Mouse (Mus musculus): ENCODE data around the gene Psmd5.
A peak's percentile ranks its signal among the peaks of the same experiment; 100 is the strongest.
"Not testable (repeated sequence)": the region's sequence is repeated elsewhere in the genome, so short reads cannot be mapped to it uniquely, and the experiment has no call there.

Gene Psmd5

GRCm38 (mm10) chr2:34895503-34896113 lies 20.8 kb upstream of the Psmd5 start:
- DNase-seq, result no peak

- DNase-seq, result no peak
These were observed 19.2 kb upstream of the Psmd5 start for GRCm38 (mm10) chr2:34893950-34894349.

- no peak for DNase-seq
These were observed 9.4 kb upstream of the Psmd5 start for GRCm38 (mm10) chr2:34884186-34884585.

DNA sequence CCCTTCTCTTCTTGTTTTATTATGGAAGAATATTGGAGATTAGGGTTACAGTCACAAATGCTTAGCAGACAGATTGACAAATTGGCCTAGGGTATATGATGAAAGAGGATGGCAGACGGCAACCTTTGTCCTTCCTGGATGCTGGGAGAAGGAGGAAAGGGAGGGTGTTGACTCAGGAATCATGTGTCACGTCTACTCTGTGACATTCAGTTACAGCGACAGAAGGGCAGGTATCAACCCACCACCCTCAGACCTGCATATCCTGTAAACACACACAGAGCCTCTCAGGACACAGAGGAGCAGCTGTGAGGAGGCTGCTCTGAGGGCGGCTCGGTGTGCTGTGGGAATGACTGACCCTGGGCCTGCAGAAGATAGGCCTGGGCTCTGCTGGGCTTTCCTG lies 8.4 kb upstream of the Psmd5 start:
- DNase-seq, result no peak

GRCm38 (mm10) chr2:34882757-34883156 lies 8.0 kb upstream of the Psmd5 start:
- no peak for DNase-seq

GRCm38 (mm10) chr2:34880054-34880453 lies 5.3 kb upstream of the Psmd5 start:
- DNase-seq, result peak; percentile 58 to 64

GRCm38 (mm10) chr2:34874271-34874670 lies 497 bp downstream of the Psmd5 start, which contains the start of gene Cutal:
Cutal (plus strand) TSS chr2:34874396.
- peak; percentile 86 to 87 for DNase-seq

DNA sequence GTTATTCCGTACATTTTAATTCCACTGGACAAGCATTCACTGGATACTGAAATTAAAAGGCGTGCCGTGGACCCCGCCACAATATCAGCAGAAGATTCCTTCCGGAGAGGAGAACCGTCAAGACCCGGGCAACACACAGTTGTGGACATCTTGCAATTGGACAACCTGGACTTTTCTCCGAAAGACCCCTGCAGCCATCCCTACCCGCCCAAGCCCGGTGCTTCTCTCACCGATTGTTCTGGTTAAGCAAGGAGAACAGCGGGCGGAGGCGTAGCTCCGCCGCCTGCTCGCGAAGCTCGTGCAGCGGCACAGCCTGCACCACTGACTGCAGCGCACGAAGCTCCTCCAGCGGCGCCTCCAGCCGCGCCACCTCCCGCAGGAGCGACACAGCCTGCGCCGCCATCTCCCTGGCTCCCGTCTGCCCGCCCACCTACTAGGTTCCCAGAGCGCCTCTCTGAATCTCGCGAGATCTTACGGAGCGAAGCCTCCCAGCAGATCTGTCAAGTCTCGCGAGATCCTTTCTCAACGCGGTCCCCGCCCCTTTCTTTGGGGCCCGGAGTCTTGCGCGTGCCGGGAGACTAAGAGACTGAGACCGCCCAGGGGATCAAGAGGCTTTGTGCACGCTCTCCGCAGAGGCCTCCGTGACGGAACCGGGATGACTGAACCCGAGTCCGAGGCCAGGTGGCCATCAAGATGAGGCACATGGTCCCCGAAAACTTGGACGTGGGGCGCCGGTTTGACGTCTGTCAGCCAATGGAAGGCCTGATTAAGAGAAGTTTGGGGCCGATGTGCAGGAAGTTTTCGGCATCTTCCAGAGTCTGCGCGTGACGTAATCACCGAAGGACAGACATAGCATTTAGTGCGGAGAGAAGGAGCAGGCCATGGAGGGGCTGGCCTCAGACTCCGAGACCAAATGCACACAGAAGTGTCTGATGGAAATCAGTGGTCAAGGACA lies 4.0 kb downstream of the Psmd5 start:
- peak; percentile 95 to 97 for DNase-seq

DNA sequence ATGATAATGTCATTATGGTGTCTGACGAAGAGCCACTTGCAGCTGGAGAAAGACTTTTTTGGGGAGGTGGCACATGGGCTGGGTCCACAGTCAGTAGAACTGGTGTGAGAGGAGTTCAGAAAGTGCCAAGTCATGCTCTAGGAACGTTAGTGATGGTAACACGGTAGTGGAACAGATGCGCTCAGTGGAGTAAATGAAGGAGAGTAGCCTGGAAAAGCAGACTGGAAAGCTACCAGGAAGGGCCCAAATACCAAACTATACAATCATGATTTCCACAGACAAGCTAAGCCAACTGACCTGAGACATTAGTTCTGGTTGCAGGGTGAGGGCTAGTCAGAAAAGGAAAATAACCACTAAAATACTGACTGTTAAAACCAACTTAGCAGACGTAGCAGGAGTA lies 5.1 kb downstream of the Psmd5 start:
- DNase-seq, result no peak

DNA sequence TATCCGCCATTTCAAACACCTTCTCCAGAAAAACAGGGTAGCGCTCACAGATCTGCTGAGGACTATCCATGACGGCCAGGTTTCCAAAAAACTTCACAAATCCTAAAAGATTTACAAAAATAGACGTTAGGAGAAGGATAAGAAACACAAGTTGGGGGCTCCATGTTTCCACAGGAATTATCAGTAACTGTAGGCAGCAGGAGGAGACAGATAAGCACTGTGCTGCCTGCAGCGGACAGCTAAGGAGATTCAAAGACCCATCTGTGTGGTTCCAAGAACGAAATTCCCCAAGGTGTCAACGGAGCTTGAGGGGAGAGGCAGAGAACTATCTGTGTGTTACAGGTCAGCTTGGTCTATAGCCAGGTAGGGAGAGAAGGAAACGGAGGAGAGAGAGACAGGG lies 17.0 kb downstream of the Psmd5 start:
- no peak for DNase-seq

DNA sequence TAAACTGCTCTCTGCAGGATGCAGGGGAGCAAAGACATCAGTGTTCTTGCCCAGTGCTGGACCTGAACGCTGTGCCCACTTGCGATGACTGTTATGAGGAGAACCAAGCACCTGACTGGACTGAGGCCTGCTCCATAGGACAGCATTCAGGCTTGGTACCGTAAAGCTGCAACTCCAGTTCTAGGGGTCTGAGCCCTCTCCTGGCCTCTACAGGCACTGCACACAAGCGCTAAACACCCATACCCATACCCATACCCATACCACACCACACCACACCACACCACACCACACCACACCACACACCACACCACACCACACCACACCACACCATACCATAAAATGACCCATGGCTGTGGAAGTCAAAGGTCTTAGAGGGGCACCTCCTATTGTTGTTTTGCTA lies 19.5 kb downstream of the Psmd5 start:
- DNase-seq, result peak in 1 of 2 experiments; percentile 19

DNA sequence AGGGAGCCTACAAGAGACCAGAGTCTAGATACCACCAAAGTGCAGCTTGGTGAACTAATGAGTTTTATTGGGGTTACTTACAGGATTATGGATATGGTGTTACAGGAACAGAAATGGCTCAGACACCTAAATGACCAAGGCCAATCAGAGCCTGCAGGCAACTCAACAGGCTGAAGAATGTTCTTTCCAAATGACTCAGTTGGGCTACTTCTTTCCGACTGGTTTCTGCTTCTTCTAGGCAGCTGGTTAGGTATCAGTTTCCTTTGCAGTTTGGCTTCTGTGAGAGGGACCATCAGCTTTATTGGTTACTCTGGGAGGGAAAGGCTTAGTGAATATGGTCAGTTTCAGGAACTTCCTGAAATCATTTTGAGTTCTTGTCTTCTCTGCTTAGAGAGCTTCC lies 27.1 kb downstream of the Psmd5 start:
- no peak for DNase-seq

GRCm38 (mm10) chr2:34843211-34843939 lies 31.4 kb downstream of the Psmd5 start:
- peak; percentile 78 to 83 for DNase-seq

- no peak for DNase-seq
These were observed 33.1 kb downstream of the Psmd5 start for GRCm38 (mm10) chr2:34841706-34842105.

- peak in 1 of 2 experiments; percentile 21 for DNase-seq
These were observed 34.6 kb downstream of the Psmd5 start for GRCm38 (mm10) chr2:34840143-34840542.

GRCm38 (mm10) chr2:34835669-34836068 lies 39.1 kb downstream of the Psmd5 start:
- no peak for DNase-seq

DNA sequence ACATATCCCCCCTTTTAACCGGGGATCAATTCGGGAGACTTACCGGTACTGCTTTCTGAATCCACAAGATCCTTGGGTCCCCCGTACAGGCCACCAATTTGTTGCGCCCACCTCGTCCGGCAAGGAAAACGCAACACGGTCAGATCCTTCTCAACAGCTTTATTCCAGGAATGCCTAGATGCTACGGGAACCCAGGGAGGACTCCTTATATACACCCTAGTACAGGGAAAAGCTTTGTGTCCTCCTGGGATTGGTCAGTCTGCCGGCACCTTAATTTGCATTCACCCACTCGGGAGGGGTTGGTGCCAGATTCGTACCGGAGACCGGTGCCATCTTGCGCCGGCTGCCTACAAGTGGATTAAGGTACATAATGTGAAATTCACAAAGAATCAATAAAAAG lies 41.1 kb downstream of the Psmd5 start:
- DNase-seq, result no peak

DNA sequence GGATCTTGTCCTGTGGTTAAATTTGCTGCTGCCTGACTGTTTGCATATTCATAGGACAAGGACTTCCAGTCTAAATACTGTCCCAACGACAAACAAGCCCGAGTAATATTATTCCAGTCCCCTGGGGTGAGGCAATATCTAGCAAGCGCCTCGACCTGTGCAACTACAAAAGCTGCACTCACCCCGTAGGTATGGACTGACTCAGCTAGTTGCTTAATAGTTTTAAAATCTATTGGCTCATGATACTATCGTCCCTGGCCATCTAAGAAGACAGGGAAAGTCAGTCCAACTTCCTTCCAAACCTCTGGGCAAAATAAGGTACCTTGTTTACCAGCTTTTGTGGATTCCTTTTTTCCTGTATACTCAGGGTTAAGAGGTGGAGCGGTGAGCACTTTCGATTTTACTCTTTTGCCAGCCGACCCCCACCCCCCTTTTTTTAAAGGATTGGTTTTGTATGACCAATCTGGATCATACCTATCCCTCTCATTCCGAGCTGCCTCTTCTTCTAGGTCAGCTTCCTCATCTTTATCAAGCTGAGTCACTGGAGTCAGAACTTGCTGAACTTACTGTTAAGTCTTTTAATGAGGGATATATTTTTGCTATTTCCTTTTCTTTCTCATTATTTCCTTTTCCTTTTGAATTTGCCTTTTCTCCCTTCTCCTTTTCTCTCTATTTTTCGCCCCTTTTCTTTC lies 41.9 kb downstream of the Psmd5 start, which contains the start of gene Gm34653:
Gene Gm34653 (plus strand): TSS at position 242 of the 692 bp plus-strand sequence.
- not testable (repeated sequence) for DNase-seq

GRCm38 (mm10) chr2:34830066-34830465 lies 44.7 kb downstream of the Psmd5 start:
- not testable (repeated sequence) for DNase-seq

GRCm38 (mm10) chr2:34828026-34828425 lies 46.7 kb downstream of the Psmd5 start:
- DNase-seq, result no peak

DNA sequence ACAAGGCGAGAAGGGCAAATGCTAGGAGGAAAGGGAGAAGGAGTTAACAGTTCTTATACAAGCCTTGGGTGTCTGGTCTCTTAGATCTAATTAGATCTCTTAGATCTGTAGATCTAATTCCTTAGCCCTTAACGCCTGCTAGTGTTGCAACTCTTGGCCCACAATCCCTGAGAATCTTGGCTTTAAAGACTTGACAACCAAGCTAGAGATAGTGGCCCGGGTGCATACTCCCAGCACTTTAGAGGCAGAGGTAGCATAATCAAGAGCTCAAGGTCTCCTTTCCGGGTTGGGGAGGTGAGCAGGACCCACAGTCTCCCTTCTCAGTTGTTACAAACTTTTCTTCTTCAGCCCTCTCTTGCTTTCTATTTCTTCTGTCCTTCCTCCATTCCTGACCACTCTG lies 47.2 kb downstream of the Psmd5 start:
- no peak for DNase-seq

- DNase-seq, result peak in 1 of 2 experiments; percentile 16
These were observed 48.1 kb downstream of the Psmd5 start for GRCm38 (mm10) chr2:34826460-34827231.
